Mouse (Mus musculus): ENCODE measurements at regions not wholly inside any gene's neighbourhood (a gene's known extent, or its start where the extent isn't known, plus 50 kb on each side); places are given as distances from the start of the nearest gene placed in this dataset.

- TF ChIP-seq CTCF (IDR thresholded peaks at IDR 0.05; ENCODE audit: control insufficient read depth, insufficient read depth, low read length) (peak; percentile 100), POLR2A (IDR thresholded peaks at IDR 0.05; ENCODE audit: borderline replicate concordance, control insufficient read depth, low read depth, low read length) (no peak)
Measured at GRCm38 (mm10) chr15:96936705-96937346, 118.9 kb downstream of the Slc38a4 start.

Measured in bone marrow, adult 2 months (tissue).